ENCODE assay signal across 18 mouse cellular contexts in genomic region chr5:21247916-21248315, GRCm38 (mm10).
DNase-seq lines count a peak whose midpoint lies in the region; ATAC-seq lines count a peak whose summit lies in the region.
"Had no signal": no experiment of that assay in that cellular context is flagged by ENCODE, and none has a peak within 500 bp of the region (broad histone marks: within the 10 kb centered on the region; RNA-seq: fewer than 3 reads in every experiment).

No protein-coding gene starts in this region.

- no peak overlapping the region for H3K4me2 ChIP-seq in forebrain, embryonic 16.5 days (ENCODE audit: low read length)
- no peak overlapping the region for H3K4me2 ChIP-seq in forebrain, embryonic 11.5 days (ENCODE audit: low read depth, low read length, severe bottlenecking)
- no peak overlapping the region for H3K4me2 ChIP-seq in neural tube, embryonic 15.5 days
- H3K4me2 ChIP-seq: embryonic facial prominence, embryonic 13.5 days; liver, embryonic 12.5 days; midbrain, embryonic 15.5 days had no signal

- H3K27me3 ChIP-seq in forebrain, embryonic 16.5 days (replicated peaks; ENCODE audit: control insufficient read depth, insufficient read depth, low read length): no peaks in the 10 kb centered on the region
- no peaks in the 10 kb centered on the region for H3K27me3 ChIP-seq in forebrain, embryonic 11.5 days (ENCODE audit: control insufficient read depth, insufficient read depth, low read length)
- no peaks in the 10 kb centered on the region for H3K27me3 ChIP-seq in neural tube, embryonic 15.5 days (replicated peaks)
- H3K27me3 ChIP-seq: embryonic facial prominence, embryonic 13.5 days; liver, embryonic 12.5 days; midbrain, embryonic 15.5 days had no signal

- 89% methylated on average over 2 of the region's 2 CpGs for WGBS in forebrain, embryonic 16.5 days
- WGBS in forebrain, embryonic 11.5 days: 76% methylated on average over 2 of the region's 2 CpGs
- 53% methylated on average over 2 of the region's 2 CpGs for WGBS in neural tube, embryonic 15.5 days

- DNase-seq in forebrain, embryonic 11.5 days (ENCODE audit: low spot score): no peak
- peak; percentile 46 to 57 for DNase-seq in layer of hippocampus, adult 18-20 months (ENCODE audit: low spot score in 2 of 2)
- DNase-seq in layer of hippocampus, adult 9-10 months (ENCODE audit: low spot score): no peak
- DNase-seq in frontal cortex, postnatal 36 days (ENCODE audit: low spot score in 2 of 2): peak; percentile 35 to 42
- DNase-seq in embryo, embryonic 10 days (ENCODE audit: low spot score): no peak
- DNase-seq: cerebellum, adult 9-10 months; heart, postnatal 4 days; lung, postnatal 10 days; thymus, postnatal 14 days had no signal

- peak; percentile 47; the same call in 1 of the 2 replicates for ATAC-seq in forebrain, embryonic 16.5 days
- no peak for ATAC-seq in forebrain, embryonic 11.5 days (replicated peaks; ENCODE audit: low FRiP score)
- peak; percentile 75 for ATAC-seq in neural tube, embryonic 15.5 days (ENCODE audit: low FRiP score)
- no peak for ATAC-seq in erythroid progenitor cell, adult 5-6 weeks (replicated peaks; ENCODE audit: low FRiP score, poor library complexity, severe bottlenecking)
- ATAC-seq: activated CD4-positive, CD25-positive, alpha-beta regulatory T cell, adult 4 months; intestine, embryonic 16.5 days; liver, embryonic 12.5 days; midbrain, embryonic 15.5 days had no signal

- H3K27ac ChIP-seq in forebrain, embryonic 16.5 days (ENCODE audit: low read length): no peak overlapping the region
- no peak overlapping the region for H3K27ac ChIP-seq in forebrain, embryonic 11.5 days (ENCODE audit: low read depth, low read length)
- H3K27ac ChIP-seq in neural tube, embryonic 15.5 days (replicated peaks): no peak overlapping the region
- H3K27ac ChIP-seq: embryonic facial prominence, embryonic 13.5 days; liver, embryonic 12.5 days; midbrain, embryonic 15.5 days had no signal

- no peak overlapping the region for H3K4me3 ChIP-seq in forebrain, embryonic 16.5 days (replicated peaks; ENCODE audit: low read length)
- no peak overlapping the region for H3K4me3 ChIP-seq in forebrain, embryonic 11.5 days (ENCODE audit: low read depth, low read length)
- no peak overlapping the region for H3K4me3 ChIP-seq in neural tube, embryonic 15.5 days (replicated peaks)
- H3K4me3 ChIP-seq: embryonic facial prominence, embryonic 13.5 days; liver, embryonic 12.5 days; midbrain, embryonic 15.5 days had no signal

- H3K36me3 ChIP-seq in forebrain, embryonic 16.5 days (ENCODE audit: control insufficient read depth, insufficient read depth): no peaks in the 10 kb centered on the region
- no peaks in the 10 kb centered on the region for H3K36me3 ChIP-seq in forebrain, embryonic 11.5 days (ENCODE audit: control insufficient read depth, insufficient read depth, low read length)
- no peaks in the 10 kb centered on the region for H3K36me3 ChIP-seq in neural tube, embryonic 15.5 days
- H3K36me3 ChIP-seq: embryonic facial prominence, embryonic 13.5 days; G1E; liver, embryonic 12.5 days; midbrain, embryonic 15.5 days had no signal

- H3K9ac ChIP-seq in forebrain, embryonic 16.5 days (replicated peaks; ENCODE audit: low read depth, low read length): no peak overlapping the region
- H3K9ac ChIP-seq in forebrain, embryonic 11.5 days (ENCODE audit: low read length): no peak overlapping the region
- no peak overlapping the region for H3K9ac ChIP-seq in neural tube, embryonic 15.5 days (replicated peaks)
- H3K9ac ChIP-seq: embryonic facial prominence, embryonic 13.5 days; liver, embryonic 12.5 days; midbrain, embryonic 15.5 days had no signal

- no peaks in the 10 kb centered on the region for H3K9me3 ChIP-seq in forebrain, embryonic 16.5 days (ENCODE audit: control insufficient read depth, low read length)
- H3K9me3 ChIP-seq in forebrain, embryonic 11.5 days (ENCODE audit: control insufficient read depth, low read length): no peaks in the 10 kb centered on the region
- no peaks in the 10 kb centered on the region for H3K9me3 ChIP-seq in neural tube, embryonic 15.5 days (replicated peaks)
- H3K9me3 ChIP-seq: embryonic facial prominence, embryonic 13.5 days; G1E; liver, embryonic 12.5 days; midbrain, embryonic 15.5 days had no signal

- no peaks in the 10 kb centered on the region for H3K4me1 ChIP-seq in forebrain, embryonic 16.5 days (replicated peaks; ENCODE audit: control insufficient read depth, insufficient read depth, low read length)
- no peaks in the 10 kb centered on the region for H3K4me1 ChIP-seq in forebrain, embryonic 11.5 days (replicated peaks; ENCODE audit: control insufficient read depth, insufficient read depth, low read length)
- peaks cover 12% of the 10 kb centered on the region for H3K4me1 ChIP-seq in neural tube, embryonic 15.5 days
- H3K4me1 ChIP-seq: midbrain, embryonic 15.5 days had no signal

Comparison
In these comparisons a context has a peak if more than half of its experiments do, and no peak if none do; other contexts are left out.
1. ATAC-seq: peak in forebrain, embryonic 16.5 days (single experiment) and neural tube, embryonic 15.5 days (single experiment); none in forebrain, embryonic 11.5 days (single experiment) and erythroid progenitor cell, adult 5-6 weeks (single experiment).
2. DNase-seq: peak in layer of hippocampus, adult 18-20 months (2 of 2) and frontal cortex, postnatal 36 days (2 of 2); none in forebrain, embryonic 11.5 days (single experiment), layer of hippocampus, adult 9-10 months (single experiment) and embryo, embryonic 10 days (single experiment).